Mouse (Mus musculus) lung, adult 10 weeks (tissue): ENCODE data around the gene Nup50. TPM values are rescaled to one million over a fixed set of nuclear protein-coding genes. Genes with fewer than 3 reads are reported as not detected.

Experiments
- polyA plus RNA-seq: library from polyadenylated mRNA; stranded (reverse); fragments of 350-450 nt; fragmentation: Illumina TruSeq; extraction: RNeasy Lipid Tissue Mini Kit (QIAGEN cat#74804); gene quantifications from one replicate; pipeline ENCODE4 v1.2.3, GENCODE M21; 2014; ENCODE audit warnings: low read depth, low replicate concordance; ENCODE audit not compliant: insufficient read depth

The Nup50 gene
- polyA plus RNA-seq = 9.8 TPM

GRCm38 (mm10) chr15:84922884-84923507 lies at the start of gene Nup50:
Gene Nup50 (plus strand): TSS chr15:84923411.

GRCm38 (mm10) chr15:84919938-84920337 lies 3.3 kb upstream of the Nup50 start, which contains the start of gene Gm29666:
Gene Gm29666 (minus strand): TSS chr15:84920038.

GRCm38 (mm10) chr15:84987874-84988825 lies 64.9 kb downstream of the Nup50 start, which contains the start of gene 5031439G07Rik:
Gene 5031439G07Rik (minus strand): TSS chr15:84988551.

Other genes with a start within 250 kb of the Nup50 start
- 9.7 TPM for gene Arhgap8, start 203.4 kb upstream of the Nup50 start, polyA plus RNA-seq
- gene Phf21b, start 67.4 kb upstream of the Nup50 start, polyA plus RNA-seq = 0.39 TPM
- gene Gm29666, start 3.4 kb upstream of the Nup50 start, polyA plus RNA-seq = 0.06 TPM
- gene 5031439G07Rik, start 65.1 kb downstream of the Nup50 start, polyA plus RNA-seq = 10.9 TPM
- gene Upk3a, start 93.7 kb downstream of the Nup50 start, polyA plus RNA-seq = 0.82 TPM
- gene Fam118a, start 105.5 kb downstream of the Nup50 start, polyA plus RNA-seq = 10.1 TPM
- not detected for gene Smc1b, start 208.6 kb downstream of the Nup50 start, polyA plus RNA-seq
- 0.41 TPM for gene Ribc2, start 208.7 kb downstream of the Nup50 start, polyA plus RNA-seq